Mouse (Mus musculus): Measurements from ENCODE around the gene Slc16a6. TPM values are rescaled to one million over a fixed set of nuclear protein-coding genes. Genes with fewer than 3 reads are reported as not detected.

Slc16a6 gene
- total RNA-seq, 2 experiments from 2014 or later, result 16.8 to 17.6 TPM

DNA sequence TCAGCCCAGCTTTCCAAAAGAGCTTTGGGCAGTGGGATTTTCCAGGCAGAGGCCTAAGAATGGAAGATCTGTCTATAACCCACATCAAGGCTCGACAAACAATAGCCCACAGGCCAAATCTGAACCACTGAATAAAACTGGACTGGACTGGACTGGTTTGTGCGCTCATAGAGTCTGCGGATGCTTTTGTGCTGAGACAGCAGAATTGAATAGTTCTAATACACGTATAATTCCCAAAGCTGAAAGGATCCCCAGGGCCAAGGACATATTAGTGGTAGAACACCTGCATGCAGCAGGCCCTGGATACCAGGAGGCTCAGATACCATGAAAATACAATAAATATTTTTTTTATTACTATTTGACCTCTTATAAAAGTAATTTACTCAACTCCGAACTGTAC is 17.1 kb downstream of the Slc16a6 start:
- DNase-seq (ENCODE audit: low spot score in 2 of 2), result no peak

DNA sequence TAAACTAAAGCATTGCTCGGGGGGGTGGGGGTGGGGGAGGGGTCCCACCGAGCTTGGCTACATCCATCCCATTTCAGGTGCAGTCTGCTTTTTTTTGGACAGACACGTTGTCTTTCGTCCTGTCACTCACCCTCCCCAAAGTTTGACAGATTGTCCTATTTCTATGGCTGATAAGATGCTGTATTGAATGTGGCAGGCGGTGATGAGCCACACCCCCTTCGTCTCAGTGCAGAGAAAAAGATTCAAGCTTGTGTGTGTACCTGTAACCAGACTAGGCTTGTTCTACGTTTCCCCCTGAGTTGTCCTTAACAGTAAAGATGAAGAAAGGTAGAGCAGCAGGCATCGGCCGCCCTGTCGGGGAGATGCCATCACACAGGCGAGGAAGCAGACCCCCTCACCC is 22.2 kb downstream of the Slc16a6 start:
- DNase-seq (ENCODE audit: low spot score in 2 of 2), result no peak

DNA sequence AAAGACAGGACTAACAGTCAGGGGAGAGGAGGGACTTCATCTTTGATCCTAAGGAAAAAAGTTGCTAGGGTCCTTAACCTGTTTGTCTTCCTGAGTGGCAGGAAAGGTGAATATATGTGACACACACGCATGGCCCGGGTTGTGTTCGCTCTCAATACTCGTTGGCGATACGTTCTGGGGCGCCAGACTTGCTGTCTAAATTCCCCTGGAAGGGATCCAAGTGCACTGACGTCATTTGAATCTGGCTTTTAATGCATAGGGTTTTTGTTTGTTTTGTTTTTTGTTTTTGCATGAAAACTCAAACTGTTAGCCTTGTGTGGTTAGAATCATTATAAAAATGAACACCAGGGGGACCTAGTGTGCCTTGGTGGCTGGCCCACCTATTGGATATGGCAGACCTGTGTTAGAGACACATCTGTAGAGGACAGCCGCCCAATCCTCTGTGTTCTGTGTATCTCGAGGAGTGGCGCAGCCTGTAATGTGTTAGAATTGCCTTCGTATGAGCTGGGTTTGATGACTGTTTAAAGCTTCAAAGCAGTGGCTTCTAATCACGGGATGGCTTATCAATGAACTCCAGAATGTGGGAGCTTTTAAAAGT is 27.9 kb downstream of the Slc16a6 start:
- no peak for DNase-seq (ENCODE audit: low spot score in 2 of 2)

DNA sequence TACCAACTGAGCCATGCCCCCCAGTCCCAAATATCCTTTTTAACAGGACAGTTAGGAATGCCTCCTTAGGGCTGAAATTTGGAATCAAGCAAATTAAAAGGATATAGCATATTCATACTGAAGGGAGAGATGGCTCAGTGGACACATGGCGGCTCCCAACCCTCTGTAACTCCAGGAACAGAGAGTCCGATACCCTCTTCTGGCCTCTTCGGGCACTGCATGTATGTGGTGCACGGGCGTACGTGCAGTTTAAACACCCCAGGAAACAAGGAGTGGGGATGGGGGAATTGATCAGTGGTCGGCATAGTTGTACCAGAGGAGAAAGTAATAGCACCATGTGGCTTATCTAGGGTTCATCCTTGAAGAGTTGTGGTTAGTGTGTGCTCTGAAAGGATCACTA is 28.8 kb downstream of the Slc16a6 start:
- DNase-seq (ENCODE audit: low spot score in 2 of 2), result peak in 1 of 2 experiments; percentile 24

DNA sequence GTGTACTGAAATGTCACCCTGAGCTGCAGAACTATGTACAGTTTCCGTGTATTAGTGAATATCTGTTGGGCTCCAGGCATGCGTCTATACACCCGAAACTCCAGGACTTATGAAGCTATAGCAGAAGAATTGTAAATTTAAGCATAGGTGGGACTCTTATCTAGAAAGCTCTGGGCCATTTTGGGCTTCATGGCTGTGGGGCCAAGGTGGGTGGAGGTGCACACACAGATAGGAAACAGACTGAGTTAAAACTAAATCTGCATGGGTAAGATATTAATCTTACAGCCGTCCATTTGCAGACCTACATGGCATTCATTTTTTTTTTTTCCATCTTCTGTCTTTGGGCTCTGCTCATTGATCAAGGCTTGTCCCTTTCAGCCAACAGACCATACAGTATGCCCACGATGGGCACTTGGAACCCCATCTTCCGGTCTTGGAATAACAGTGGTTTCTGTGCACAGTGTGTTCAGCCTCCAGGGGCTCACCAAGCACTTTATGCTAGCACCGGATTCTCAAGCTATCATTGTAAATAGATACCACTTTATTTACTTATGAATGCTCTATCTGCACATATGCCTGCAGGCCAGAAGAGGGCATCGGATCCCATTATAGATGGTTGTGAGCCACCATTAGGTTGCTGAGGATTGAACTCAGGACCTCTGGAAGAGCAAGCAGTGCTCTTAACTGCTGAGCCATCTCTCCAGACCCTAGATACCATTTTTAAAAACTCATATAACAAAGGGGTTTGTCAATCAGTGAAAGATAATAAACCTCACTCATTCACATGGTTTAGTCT is 29.7 kb downstream of the Slc16a6 start:
- no peak for DNase-seq (ENCODE audit: low spot score in 2 of 2)

DNA sequence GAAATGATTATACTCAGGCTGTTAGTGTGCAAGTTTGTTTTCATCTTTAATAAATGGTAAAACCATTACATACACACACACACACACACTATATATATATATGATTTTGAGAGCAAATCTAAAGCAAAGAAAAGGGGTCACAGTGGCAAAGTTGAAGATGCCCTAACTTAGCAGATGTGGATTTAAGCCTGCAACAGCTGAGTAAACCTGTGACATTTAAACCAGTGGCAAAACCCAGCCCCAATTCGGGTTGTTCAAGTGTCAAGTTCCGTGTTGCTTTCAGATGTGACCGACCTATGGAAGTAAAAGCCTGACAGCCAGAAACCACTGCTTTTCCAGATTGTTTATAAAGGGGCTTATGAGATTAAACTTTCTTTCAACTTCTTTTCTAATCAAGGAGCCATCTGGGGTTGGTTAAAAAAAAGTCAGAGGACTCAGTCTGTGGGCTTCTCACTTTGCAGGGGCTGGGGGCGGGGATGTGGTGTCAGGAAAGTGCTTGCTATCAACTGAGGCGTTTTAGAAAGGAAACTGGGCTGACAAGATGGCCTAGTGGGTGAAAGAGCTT is 31.1 kb downstream of the Slc16a6 start:
- no peak for DNase-seq (ENCODE audit: low spot score in 2 of 2)

DNA sequence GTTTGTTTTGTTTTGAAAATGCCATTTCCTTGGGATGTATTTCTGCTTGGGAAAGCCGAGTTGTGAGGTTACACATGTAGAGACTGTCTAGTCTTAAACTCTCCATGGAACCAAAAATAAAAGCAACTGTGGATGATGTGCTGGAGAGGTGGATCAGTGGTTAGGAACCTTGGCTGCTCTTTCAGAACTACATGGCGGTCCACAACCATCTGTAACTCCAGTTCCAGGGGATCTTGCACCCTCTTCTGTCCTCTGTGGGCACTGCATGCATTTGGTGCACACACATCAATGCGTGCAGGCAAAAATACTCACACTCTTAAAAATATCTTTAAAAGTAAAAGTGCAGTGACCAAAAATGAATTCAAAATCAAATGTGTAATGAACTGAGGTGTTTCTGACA is 32.3 kb downstream of the Slc16a6 start:
- no peak for DNase-seq (ENCODE audit: low spot score in 2 of 2)

DNA sequence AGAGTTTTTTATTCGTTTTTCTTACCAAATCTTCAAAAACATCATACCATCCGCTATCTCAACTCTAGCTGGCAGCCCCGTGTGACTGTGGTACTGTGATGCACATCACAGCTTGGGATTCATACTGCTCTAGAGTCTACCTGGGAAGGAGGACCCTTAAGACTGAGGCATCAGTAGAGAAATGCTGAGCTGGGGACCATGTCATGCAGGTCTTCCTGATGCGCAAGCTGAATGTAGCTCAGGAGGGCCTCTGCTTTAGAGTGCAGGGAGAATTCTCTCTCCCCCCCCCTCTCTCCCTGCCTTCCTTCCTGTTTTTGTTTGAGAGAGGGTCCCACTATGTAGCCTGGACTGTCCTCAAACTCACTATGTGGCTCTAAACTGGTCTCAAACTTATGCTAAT is 32.8 kb downstream of the Slc16a6 start:
- no peak for DNase-seq (ENCODE audit: low spot score in 2 of 2)

DNA sequence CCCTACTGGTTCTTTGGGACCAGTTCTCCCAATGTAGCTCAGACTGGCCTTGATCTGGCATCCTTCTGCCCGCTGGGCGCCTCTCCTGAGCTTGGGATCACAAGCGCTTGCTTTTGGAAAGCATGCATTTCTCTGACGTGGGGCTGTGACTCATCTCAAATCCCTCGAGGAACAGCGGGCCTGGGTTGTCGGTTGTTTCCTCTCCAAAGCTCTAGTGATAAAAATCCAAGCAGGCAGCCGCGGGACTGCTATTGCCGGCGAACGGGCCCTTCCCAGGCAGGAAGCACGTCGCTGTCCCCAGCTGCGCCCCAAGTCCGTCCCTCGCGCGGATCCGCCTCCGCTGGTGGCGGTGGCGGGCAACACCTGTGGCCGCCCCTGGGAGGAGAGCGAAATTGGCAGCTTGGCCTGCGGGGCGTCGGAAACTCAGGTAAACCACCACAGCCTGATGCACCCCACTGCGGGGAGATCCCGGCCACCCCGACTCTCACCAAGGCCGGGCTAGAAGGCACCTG is 33.5 kb downstream of the Slc16a6 start:
- peak; percentile 57 to 76 for DNase-seq (ENCODE audit: low spot score in 2 of 2)

DNA sequence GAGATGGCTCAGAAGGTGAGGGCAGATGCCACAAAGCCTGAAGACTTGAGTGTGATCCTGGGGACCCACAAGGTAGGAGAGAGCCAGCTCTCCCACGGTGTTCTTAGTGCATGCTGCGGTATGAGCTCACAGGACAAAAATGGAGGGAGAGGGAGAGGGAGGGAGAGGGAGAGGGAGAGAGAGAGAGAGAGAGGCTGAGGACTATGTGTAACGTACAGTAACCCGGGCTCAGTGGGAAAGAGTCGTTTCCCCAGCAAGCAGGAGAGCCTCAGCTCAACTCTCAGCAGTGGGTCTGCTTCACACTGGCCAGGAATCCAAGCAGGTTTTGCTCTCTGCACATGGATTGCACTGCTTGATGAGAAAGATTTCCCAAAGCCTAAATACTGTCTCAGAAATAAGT is 34.2 kb downstream of the Slc16a6 start:
- DNase-seq (ENCODE audit: low spot score in 2 of 2), result no peak

DNA sequence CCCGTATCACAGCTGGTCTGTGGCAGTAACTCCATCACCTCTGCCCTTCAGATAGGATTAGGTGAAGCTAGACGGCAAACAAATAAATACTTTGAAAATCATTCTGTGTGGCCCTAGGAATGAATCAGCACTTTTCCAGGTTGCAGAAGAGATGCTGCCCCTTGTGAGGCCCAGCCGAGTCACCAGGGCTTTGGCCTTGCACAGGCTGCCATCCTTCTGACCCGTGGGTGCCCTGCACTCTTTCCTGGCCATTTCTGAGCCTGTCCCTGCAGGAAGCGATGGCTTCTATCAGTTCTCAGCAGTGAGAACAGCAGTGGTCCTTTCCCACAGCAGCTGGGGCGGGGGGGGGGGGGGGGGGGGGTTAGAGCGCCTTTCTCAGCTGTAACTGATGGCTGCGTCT is 36.5 kb downstream of the Slc16a6 start:
- no peak for DNase-seq (ENCODE audit: low spot score in 2 of 2)

DNA sequence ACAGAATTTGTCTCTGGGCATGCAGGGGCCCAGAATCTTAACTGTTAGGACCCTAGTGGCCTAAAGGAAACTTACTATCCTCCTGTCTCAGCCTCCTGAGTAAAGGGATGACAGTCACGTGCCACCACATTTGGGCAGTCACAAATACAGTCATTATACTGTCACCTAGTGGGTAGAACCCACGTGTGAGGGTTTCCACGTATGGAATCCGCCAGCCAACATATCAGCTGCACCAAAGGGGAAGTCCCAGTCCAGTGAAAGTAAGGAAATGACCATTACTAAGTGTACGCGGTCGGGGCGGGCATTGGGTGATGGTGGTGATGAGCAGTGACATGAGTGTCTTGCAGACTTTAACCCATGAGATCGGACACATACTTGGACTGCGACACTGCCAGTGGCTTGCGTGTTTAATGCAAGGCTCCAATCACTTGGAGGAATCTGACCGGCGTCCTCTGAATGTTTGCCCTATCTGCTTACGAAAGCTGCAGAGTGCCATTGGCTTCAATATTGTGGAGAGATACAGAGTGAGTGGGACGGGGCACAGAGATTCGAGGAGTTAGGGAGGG is 39.1 kb downstream of the Slc16a6 start:
- DNase-seq (ENCODE audit: low spot score in 2 of 2), result no peak

DNA sequence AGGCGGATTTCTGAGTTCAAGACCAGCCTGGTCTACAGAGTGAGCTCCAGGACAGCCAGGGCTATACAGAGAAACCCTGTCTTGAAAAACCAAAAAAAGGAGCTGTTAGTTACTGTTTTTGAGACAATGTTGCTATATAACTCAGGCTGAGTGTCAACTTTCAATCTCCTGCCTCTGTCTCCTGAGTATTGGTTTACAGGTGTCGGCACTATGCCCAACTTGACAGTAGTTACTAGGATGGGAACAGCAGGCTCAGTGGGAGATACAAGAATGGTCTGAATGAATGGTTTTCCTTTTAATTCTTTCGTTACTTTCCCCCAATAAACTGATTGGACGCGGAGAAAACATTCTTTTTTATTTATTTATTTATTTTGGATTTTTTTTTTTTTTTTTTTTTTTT is 46.0 kb downstream of the Slc16a6 start:
- DNase-seq (ENCODE audit: low spot score in 2 of 2), result no peak

DNA sequence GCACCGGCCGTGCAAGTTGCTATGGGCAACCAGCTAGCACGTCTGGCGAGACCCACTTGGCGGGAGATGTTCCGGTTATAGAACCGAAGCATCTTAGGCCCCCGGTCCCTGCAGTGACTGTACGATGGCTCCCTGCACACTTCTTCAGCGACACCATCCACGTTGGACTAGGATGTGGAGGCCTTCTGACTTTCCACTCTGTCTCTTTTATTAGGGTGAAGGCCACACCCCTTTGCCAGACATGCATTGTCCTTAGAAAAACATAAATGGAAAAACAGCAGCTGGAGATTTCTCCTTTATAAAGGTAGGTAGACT is 47.2 kb downstream of the Slc16a6 start:
- no peak for DNase-seq (ENCODE audit: low spot score in 2 of 2)

DNA sequence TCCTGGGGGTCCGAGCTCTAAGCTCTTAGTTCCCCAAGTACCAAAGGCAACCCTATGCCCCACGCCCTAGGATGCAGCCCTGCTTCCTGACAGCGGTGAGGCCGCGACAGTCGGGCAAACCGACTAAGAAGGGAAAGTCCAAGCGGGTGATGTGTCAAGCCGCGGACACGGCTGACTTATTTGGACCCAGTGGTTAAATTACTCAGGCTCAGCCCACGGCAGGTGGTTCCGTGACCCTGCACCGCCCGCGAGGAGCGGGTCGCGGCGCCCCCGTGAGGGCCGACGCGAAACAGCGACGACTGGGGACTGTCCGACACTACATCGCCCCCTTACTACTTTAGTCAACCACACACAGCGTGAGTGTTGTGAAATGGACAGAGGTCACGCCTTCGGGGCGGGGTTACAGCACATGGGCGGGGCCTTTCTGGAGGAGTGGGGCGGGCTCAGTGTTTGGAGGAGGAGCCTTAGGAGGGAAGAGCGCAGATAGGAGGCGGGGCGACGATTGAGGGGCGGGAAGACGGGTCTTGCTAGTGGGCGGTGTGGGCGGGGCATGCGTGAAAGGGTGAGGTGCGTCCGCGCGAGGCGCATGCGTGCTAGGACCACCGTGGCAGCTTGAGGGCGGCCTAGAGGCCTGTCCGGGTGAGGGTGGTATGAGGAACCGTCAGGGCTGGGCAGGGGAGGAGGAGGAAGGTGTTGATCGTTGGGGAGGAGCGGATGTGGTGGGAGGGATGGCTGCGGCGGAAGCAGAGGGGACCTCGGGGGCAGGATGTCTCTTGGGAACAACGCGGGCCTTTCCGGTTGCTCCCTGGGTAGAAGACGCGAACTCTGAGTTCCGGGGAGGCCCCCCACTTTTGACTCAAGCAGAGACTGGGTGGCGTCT is 47.8 kb downstream of the Slc16a6 start, which contains the start of gene Amz2:
TSS of gene Amz2 (plus strand) at position 555 of the 880 bp plus-strand sequence.
- peak; percentile 97 to 99 for DNase-seq (ENCODE audit: low spot score in 2 of 2)

DNA sequence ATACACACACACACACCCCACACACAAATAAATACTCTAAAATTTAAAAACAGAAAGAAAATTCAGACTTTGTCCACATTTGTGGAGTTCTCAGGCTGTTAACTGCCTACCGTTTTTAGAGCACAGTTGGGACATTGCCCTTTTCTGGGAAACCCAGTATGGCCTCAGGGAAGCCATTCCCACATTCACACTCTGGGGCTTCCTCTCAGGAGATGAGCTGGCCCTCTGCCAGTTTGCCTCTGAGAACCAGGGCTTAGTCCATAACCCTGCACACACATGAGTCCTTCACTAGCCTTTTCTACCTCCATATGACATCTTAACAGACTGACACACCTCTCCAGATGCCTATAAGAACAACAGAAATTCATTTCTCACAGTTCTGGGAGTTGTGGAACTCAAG is 50.1 kb downstream of the Slc16a6 start:
- no peak for DNase-seq (ENCODE audit: low spot score in 2 of 2)

DNA sequence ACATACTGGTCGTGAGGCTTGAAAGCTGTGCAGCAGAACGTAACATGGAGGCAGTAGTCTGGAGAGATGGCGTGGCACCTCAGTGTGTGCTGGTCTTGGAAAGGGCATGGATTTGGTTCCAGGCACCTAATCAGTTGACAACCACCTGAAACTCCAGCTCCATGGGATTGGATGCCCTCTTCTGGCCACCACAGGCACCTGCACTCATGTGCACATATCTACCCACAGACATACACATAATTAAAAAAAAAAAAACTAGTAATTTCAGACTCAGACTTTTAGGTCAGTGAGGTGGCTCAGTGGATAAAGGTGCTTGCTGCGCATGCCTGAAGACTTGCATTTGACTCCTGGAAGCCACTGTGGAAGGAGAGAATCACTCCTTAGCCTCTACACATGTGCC is 51.1 kb downstream of the Slc16a6 start:
- DNase-seq (ENCODE audit: low spot score in 2 of 2), result no peak

DNA sequence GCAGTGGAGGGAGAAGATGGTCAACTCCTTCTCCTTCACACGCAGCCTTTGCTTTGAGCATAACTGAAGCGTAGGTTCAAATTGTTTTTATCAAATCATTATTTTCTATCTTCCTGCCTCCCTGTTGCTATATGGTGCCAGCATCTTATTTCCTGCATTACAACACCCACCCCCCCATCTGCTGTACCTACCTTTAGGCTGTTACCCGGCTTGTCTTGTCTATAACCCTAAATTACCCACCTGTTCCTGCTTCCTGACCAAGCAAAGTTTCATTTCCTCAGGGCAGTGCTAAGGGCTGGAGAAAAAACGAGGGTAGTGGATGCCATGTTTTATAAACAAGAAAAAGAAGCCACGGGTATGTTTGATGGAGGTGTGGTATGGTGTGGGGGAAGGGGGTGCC is 52.2 kb downstream of the Slc16a6 start:
- DNase-seq (ENCODE audit: low spot score in 2 of 2), result no peak

DNA sequence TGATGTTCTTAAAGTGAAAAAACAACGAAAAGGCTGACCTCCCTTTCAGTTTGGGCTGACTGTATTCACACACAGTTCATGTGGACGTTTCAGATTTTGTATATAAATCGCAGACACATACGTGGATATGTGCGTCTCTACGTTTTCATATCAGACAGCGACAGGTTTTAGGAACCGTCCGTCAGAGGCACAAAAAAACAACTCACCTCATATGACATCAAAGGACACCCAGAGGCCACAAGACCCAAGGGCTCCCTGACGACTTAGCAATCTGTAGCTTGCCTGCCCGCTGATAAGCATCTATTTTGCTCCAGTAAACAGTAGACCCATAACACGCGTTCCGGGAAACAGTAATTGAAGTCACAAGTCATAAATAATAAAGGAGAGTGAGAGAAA is 52.8 kb downstream of the Slc16a6 start:
- no peak for DNase-seq (ENCODE audit: low spot score in 2 of 2)

DNA sequence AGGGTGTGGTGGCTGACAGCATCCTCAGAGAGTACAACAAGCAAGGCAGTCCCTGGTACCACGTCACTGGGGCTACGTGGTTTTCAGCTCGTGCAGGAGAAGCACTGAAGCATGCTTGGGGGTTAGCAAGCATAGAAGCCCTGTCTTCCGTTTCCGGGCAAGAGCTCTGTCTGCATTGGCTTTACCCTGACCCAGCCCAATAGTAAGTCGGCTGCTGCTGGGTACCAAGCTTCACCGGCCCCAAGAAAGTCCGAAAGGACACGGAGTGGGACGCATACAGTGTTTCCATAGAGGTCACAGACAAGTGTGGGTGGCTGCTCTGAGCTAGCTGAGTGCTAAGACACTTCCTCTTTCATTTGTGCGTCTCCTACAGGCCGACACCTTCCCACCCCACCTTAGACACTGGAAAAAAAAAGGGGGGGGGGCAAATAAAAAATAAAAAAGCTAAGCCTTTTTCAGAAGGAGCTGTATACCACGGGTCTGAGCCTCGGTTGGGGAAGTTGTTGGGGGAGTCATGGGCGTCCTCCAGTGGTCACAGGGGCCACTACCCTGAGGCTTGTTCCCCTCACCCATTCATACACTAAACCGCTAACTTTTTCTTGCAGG is 53.3 kb downstream of the Slc16a6 start:
- DNase-seq (ENCODE audit: low spot score in 2 of 2), result no peak

DNA sequence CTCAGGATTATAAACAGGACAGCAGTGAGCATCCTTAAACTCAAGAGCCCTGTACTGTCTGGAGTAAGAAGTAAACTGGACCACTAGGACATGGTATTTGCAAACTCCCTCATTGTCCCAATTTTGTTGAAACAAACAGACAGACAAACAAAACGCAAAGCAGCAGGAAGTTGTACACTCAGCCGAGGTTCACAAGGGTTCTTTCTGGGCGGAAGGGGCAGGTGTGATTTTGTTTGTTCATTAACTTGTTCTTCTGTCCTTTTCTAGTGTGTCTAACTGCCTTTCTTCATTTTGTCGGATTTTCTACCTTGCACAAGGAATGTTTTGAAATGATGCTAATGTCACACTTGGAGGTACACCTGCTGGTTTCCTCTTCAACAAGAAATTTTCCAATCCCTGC is 53.9 kb downstream of the Slc16a6 start:
- DNase-seq (ENCODE audit: low spot score in 2 of 2), result no peak

Measured in gastrocnemius, postnatal 4 days (tissue).